Mouse (Mus musculus): ENCODE data around the gene Sidt2. TPM values are rescaled to one million over a fixed set of nuclear protein-coding genes. Genes with fewer than 3 reads are reported as not detected.
A peak's percentile ranks its signal among the peaks of the same experiment; 100 is the strongest.

Gene Sidt2
- polyA plus RNA-seq, 1 experiment from 2014 or later: 28.6 TPM

DNA sequence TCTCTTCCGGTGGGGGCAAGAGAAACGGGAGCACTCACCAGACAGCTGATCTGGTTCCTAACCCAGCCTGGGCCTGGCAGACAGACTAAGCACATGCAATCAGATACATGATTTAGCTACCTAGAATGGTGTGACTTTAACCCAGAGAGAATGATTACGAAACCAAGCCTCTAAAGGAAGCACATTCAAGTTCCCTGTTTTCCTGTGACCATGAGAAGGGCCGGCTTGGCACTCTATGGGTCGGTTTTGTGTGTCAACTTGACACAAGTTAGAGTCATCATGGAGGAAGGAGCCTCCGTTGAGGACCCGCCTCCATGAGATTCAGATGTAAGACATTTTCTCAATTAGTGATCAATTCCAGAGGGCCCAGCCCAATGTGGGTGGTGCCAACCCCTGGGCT lies 4.6 kb upstream of the Sidt2 start:
- peaks cover 9% of the 10 kb centered on the region for H3K4me1 ChIP-seq
- no peak for DNase-seq (ENCODE audit: low spot score)
- H3K27me3 ChIP-seq (ENCODE audit: low read depth, poor library complexity, severe bottlenecking): no peaks in the 10 kb centered on the region
- H3K27ac ChIP-seq: no peak overlapping the region
- WGBS: 80% methylated on average over 7 of the region's 7 CpGs
- no peak overlapping the region for H3K4me3 ChIP-seq
- peaks cover 45% of the 10 kb centered on the region for H3K36me3 ChIP-seq
- no peaks in the 10 kb centered on the region for H3K9me3 ChIP-seq (replicated peaks)

DNA sequence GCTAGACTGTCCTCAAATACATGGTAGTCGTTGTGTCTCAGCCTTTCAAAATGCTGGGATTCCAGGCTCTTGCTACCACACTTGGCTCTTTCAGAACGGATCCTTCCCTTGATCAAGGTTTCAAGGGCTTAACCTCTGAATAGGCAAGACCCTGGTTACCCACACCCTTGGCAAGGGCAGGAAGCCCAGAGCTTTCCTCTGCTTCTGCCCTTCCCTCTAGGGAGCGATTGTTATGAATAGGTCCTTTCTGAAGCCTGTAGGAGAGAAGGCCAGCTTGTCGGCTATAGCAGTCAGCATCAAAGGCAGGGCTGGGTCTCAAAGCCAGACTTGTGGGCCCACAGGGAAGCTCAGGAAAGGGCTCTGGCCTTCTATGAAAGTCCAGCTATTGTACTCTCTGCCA lies 3.8 kb upstream of the Sidt2 start:
- Histone ChIP-seq H3K4me3 (no peak overlapping the region), H3K9me3 (replicated peaks) (no peaks in the 10 kb centered on the region), H3K27me3 (ENCODE audit: low read depth, poor library complexity, severe bottlenecking) (no peaks in the 10 kb centered on the region), H3K36me3 (peaks cover 37% of the 10 kb centered on the region), H3K27ac (no peak overlapping the region), H3K4me1 (peaks cover 16% of the 10 kb centered on the region)
- no peak for DNase-seq (ENCODE audit: low spot score)
- WGBS: 69% methylated on average over 4 of the region's 4 CpGs

DNA sequence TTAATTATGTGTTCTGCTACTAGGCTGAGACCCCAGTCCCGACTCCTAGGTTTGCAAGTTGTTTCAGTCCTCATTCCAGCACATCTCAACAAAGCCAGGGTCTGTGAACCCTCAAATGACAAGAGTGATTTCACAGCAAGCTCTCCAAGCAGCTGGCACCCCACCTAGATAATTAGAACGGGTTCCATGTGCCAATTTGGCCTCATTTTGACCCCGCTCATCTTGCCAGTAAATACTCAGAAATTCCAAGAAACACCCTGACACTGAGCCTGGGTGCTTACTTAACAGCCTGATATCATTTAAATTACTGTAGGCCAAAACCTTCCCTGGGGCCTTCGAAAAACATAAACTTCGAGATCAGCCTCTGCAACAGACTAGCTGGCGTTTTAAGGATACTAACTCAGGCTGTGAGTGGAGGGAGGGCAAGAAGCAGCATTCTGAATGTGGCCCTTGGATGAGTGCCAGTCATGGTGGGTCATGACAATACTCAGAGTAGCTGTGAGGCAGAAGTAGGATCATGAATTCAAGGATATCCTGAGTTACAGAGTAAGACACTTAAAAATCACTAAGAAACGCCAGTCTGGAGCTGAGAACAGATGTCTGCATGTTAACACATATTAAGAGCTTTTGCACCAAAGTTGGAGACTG lies 3.1 kb upstream of the Sidt2 start:
- no peaks in the 10 kb centered on the region for H3K9me3 ChIP-seq (replicated peaks)
- peaks cover 23% of the 10 kb centered on the region for H3K4me1 ChIP-seq
- H3K27me3 ChIP-seq (ENCODE audit: low read depth, poor library complexity, severe bottlenecking): no peaks in the 10 kb centered on the region
- H3K36me3 ChIP-seq: peaks cover 31% of the 10 kb centered on the region
- no peak overlapping the region for H3K4me3 ChIP-seq
- no peak for DNase-seq (ENCODE audit: low spot score)
- H3K27ac ChIP-seq: no peak overlapping the region
- 72% methylated on average over 7 of the region's 7 CpGs for WGBS

DNA sequence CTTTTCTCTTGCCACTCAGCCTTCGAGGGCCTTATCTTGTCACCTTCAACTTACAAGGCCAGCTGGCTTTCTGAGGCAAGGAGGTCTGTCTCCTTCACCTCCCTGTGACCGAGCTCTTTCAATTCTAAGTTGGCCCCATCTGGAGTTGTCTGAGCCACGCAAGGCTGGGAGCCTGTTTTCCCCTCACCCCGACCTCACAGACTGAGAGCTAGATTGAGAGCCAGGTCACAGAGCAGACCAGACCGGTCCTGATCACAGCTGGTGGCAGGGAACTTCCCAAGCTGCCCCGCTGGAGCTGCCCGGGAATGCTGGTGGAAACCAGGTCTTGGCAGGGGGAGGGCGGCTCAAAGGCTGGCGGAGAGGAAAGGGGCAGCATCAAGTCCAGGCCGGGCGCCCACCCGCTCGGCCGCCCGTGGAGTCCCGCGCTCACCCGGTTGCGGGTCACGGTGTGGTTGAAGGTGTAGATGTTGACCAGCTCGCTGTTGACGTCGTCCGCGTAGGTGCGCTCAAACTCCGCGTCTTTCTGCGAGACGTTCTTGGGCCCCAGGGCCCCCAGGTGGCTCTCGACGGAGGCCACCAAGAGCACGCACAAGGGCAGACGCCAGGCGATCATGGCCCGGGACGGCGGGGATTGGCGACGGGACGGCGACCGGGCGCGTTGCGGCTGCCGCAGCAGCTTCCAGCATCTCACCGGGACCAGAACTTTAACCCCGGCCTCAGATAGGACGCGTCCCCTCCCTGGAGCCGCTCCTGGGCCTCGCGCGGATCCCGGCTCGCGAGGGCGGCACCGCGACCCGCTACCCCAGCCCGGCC lies 558 bp downstream of the Sidt2 start:
- peaks cover 28% of the 10 kb centered on the region for H3K4me1 ChIP-seq
- DNase-seq (ENCODE audit: low spot score): no peak
- WGBS: under 1% methylated on average over 63 of the region's 63 CpGs

DNA sequence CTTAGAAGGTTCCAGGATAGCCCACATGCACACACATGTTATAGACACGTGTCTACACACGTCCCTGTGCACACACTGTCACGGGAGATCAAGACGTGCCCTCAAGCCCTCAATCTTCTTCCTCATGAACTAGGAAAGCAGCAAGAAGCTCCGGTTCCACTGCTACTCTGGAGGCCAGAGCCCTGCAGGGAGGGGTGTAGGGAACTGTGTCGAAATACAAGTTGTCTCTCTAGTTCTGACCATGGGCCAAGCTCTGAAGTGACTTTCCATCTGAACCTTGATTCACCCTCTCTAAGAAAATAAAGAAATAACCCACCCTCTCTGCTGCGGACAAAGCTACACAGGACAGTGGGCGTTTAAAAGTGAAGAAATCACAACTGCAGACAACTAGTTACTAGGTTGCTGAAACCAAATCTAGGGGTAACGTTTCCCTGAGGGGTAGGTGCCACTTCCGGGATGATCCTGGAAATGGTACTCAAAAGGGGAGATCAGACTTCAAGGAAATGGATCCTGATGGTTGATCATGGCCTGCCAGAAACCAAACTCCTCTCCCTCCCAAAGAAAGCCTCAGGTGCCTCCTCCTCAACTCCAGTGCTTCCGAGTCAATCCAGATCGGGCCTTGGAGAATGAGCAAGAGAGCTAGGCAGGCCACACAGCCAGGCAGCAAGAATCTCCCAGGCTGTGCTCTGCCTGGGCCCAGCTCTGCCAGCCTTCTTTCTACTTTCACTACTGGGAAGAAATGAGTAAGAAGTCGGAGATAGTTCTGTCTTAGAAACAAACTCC lies 1.4 kb downstream of the Sidt2 start:
- no peak for DNase-seq (ENCODE audit: low spot score)
- Histone ChIP-seq H3K9me3 (replicated peaks) (no peaks in the 10 kb centered on the region), H3K27ac (peak overlapping the region; percentile 92), H3K27me3 (ENCODE audit: low read depth, poor library complexity, severe bottlenecking) (no peaks in the 10 kb centered on the region), H3K4me3 (peak overlapping the region; percentile 95), H3K4me1 (peaks cover 28% of the 10 kb centered on the region), H3K36me3 (peaks cover 42% of the 10 kb centered on the region)
- WGBS: 64% methylated on average over 13 of the region's 13 CpGs

More for the DNA sequence above, 558 bp downstream of the Sidt2 start:
- Histone ChIP-seq H3K27me3 (ENCODE audit: low read depth, poor library complexity, severe bottlenecking) (no peaks in the 10 kb centered on the region), H3K27ac (peak overlapping the region; percentile 92), H3K36me3 (peaks cover 34% of the 10 kb centered on the region), H3K9me3 (replicated peaks) (no peaks in the 10 kb centered on the region), H3K4me3 (peak overlapping the region; percentile 95)

DNA sequence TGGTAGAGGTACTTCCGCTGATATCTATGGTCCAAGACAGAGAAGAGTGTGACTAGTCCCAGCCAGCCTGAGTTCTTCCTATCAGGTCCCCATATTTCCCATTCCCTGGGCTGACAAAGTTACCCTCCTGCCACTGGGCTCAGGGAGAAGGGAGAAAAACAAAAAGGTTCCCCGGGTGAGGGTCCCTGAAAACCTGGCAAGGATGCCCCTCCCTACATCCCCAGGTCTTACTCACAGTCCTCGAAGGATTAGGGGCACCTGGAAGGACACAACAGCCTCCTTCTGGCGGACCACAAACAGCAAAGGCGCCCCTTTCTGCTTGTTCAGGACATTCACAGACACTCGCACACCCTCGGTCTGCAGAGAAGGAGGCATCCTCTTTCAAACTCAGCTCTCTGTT lies 2.2 kb downstream of the Sidt2 start:
- H3K9me3 ChIP-seq (replicated peaks): no peaks in the 10 kb centered on the region
- H3K4me1 ChIP-seq: peaks cover 28% of the 10 kb centered on the region
- no peak for DNase-seq (ENCODE audit: low spot score)
- H3K36me3 ChIP-seq: peaks cover 50% of the 10 kb centered on the region
- H3K27me3 ChIP-seq (ENCODE audit: low read depth, poor library complexity, severe bottlenecking): no peaks in the 10 kb centered on the region
- H3K4me3 ChIP-seq: no peak overlapping the region
- H3K27ac ChIP-seq: no peak overlapping the region
- WGBS: 78% methylated on average over 7 of the region's 7 CpGs

DNA sequence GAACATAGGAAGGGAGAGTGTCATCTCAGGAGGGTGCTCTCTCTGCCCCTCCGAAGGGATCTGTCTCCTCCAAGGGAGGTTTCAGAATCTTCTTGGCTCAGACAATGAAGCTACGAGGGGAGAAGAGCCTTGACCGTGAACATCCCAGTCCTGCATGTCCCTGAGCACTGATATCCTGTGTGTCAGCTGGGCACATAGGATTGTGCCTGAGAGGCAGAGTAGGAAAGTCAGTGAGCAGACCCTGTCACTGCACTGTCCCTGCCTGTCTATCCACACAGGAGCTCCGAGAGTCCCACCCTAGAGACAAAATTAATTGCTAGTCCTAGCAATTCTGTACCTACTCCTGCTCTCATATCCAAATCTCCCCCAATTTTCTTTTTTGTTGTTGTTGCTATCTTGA lies 3.0 kb downstream of the Sidt2 start:
- DNase-seq (ENCODE audit: low spot score): no peak
- no peak overlapping the region for H3K27ac ChIP-seq
- H3K36me3 ChIP-seq: peaks cover 58% of the 10 kb centered on the region
- no peaks in the 10 kb centered on the region for H3K9me3 ChIP-seq (replicated peaks)
- no peaks in the 10 kb centered on the region for H3K27me3 ChIP-seq (ENCODE audit: low read depth, poor library complexity, severe bottlenecking)
- peaks cover 28% of the 10 kb centered on the region for H3K4me1 ChIP-seq
- 97% methylated on average over 4 of the region's 4 CpGs for WGBS
- no peak overlapping the region for H3K4me3 ChIP-seq

DNA sequence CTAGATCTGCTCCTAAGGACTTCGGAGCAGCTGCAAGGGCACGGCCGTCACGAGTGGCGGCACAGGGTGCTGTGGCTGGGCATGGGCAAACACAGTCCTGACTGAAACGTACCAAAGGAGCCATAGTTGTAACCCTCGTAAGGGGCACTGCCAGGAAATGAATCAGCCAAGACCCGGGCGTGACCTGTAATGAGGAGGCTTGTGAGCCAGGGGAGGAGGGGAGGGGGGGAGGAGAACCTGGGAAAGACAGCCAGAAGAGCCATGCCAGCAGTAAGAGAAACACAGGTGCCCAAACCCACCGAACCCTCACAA lies 8.2 kb downstream of the Sidt2 start:
- no peak for DNase-seq (ENCODE audit: low spot score)
- WGBS: 90% methylated on average over 10 of the region's 10 CpGs
- peaks cover 96% of the 10 kb centered on the region for H3K36me3 ChIP-seq

DNA sequence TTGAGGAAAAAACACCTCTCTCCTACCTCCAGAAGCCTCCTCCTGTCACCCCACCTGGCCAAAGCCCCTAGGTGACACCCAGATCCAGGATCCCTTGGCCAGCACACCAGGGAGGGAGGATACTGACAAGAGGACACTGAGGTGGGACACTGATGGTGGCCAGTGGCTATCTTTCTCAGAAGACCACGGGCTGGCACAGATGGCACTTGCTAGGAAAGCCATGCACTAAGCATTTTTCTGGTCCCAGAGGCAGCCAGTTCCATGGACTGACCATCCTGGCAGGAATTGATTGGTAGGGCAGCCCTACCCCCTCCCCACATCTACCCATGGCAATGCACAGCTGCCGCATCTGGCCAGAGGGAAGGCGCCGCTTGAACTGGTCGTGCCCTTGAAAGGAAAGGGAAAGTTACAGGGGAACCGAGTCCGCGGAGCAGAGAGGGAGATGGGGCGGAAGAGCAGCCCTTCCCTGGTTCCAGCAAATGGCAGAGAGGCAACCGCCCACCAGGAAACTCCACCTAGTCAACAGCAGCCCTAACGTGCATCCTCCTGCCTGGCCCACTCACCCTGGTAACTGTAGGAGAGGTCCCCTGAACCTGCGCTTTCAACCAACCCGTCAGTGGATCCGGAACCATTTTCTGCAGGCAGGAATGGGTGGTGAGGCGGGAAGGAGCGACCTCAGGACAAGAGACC lies 8.7 kb downstream of the Sidt2 start:
- Histone ChIP-seq H3K27ac (no peak overlapping the region), H3K4me1 (0 out of 2 replicates have a peak, but pooled peaks cover 3% of the 10 kb centered on the region), H3K27me3 (ENCODE audit: low read depth, poor library complexity, severe bottlenecking) (no peaks in the 10 kb centered on the region), H3K9me3 (replicated peaks) (no peaks in the 10 kb centered on the region), H3K36me3 (peaks cover 96% of the 10 kb centered on the region), H3K4me3 (no peak overlapping the region)
- WGBS: 83% methylated on average over 16 of the region's 16 CpGs
- no peak for DNase-seq (ENCODE audit: low spot score)

More for the DNA sequence above, 8.2 kb downstream of the Sidt2 start:
- Histone ChIP-seq H3K27ac (no peak overlapping the region), H3K4me1 (0 out of 2 replicates have a peak, but pooled peaks cover 3% of the 10 kb centered on the region), H3K27me3 (ENCODE audit: low read depth, poor library complexity, severe bottlenecking) (no peaks in the 10 kb centered on the region), H3K9me3 (replicated peaks) (no peaks in the 10 kb centered on the region), H3K4me3 (no peak overlapping the region)

DNA sequence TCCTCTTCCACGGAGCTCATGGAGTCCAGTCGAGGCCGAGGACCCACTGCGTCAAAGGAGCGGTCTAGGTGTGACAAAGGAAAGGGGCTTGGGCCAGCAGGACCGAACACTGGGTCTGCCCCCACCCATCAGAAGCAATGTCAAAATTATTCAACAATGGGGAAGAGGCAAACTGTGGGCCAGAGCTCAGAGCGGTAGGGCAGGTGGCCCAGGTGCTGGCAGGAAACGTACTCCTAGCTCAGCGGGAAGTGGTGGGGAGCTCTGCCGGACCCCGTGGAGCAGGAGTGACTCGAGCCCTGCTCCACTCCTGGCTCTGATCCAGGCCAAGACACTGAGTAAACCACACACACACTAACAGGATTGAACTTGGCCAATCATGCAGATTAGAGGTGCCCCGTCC lies 9.3 kb downstream of the Sidt2 start:
- Histone ChIP-seq H3K27ac (no peak overlapping the region), H3K36me3 (peaks cover 100% of the 10 kb centered on the region), H3K9me3 (replicated peaks) (no peaks in the 10 kb centered on the region), H3K4me3 (no peak overlapping the region), H3K27me3 (ENCODE audit: low read depth, poor library complexity, severe bottlenecking) (no peaks in the 10 kb centered on the region), H3K4me1 (0 out of 2 replicates have a peak, but pooled peaks cover 3% of the 10 kb centered on the region)
- 93% methylated on average over 13 of the region's 13 CpGs for WGBS
- no peak for DNase-seq (ENCODE audit: low spot score)

DNA sequence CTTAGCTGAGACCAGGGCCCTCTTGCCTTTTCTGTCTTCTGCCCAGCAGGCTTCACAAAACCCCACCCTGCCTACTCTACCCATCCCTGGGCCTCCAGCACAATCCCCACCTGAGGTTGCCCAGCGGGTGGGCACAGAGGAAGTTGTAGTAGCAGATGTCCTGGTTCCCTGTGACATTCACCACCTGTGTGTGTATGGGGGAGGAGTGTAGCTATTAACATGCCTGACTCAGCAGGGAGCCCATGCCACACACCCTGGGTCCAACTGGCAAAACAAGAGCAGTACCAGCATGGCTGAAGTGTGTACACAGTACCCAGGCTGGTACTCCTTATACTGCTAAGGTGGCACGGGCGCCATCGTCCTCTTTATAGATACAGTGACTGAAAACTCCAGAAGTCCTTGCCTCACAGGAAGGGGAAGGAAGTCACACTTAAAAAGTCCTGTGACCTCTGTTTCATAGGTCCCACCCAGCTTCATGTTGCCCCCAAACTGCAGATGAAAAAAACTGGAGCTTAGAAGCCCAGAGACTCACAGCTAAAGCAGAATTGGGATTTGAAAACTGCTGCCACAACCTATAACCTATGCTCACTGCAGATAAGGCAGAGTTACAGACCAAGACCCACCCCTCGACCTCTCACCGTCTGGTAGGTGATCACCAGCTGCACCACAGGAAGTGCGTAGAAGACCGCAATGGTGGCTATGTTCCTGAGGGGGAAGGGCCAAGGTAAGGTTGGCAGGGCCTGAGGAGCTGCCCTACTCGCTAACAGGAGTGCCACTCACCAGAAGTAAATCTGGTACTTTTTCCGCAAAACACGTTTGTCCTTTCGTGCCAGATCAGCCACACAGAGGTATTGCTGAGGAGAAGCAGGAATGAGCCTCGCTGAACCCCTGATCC lies 10.3 kb downstream of the Sidt2 start:
- Histone ChIP-seq H3K4me1 (0 out of 2 replicates have a peak, but pooled peaks cover 3% of the 10 kb centered on the region), H3K36me3 (peaks cover 95% of the 10 kb centered on the region), H3K27me3 (ENCODE audit: low read depth, poor library complexity, severe bottlenecking) (no peaks in the 10 kb centered on the region), H3K4me3 (no peak overlapping the region), H3K9me3 (replicated peaks) (no peaks in the 10 kb centered on the region), H3K27ac (no peak overlapping the region)
- no peak for DNase-seq (ENCODE audit: low spot score)
- 87% methylated on average over 13 of the region's 13 CpGs for WGBS

Data from limb, embryonic 10.5 days (tissue).